In genomic region chr2:166012145-166012544, GRCm38 (mm10) we compare ENCODE assay signal across 11 mouse cellular contexts. TPM values are rescaled to one million over a fixed set of nuclear protein-coding genes. Genes with fewer than 3 reads are reported as not detected.
A peak's percentile ranks its signal among the peaks of the same experiment; 100 is the strongest.
DNase-seq lines count a peak whose midpoint lies in the region; ATAC-seq and TF ChIP-seq lines count a peak whose summit lies in the region.
"Had no signal": no experiment of that assay in that cellular context is flagged by ENCODE, and none has a peak within 500 bp of the region (broad histone marks: within the 10 kb centered on the region; RNA-seq: fewer than 3 reads in every experiment).

No protein-coding gene starts in this region.

- no peak overlapping the region for H3K4me2 ChIP-seq in intestine, embryonic 14.5 days (ENCODE audit: low read length)
- no peak overlapping the region for H3K4me2 ChIP-seq in intestine, embryonic 15.5 days (replicated peaks)
- H3K4me2 ChIP-seq: embryonic facial prominence, embryonic 15.5 days had no signal

- DNase-seq in intestine, embryonic 14.5 days (ENCODE audit: low spot score): no peak
- peak; percentile 39 for DNase-seq in c-Kit-positive CD71-positive TER-119-positive erythroid progenitor cells, embryonic 14.5 days (ENCODE audit: low spot score)
- DNase-seq in testis, postnatal 14 days (ENCODE audit: low spot score): no peak
- no peak for DNase-seq in layer of hippocampus, postnatal 25 days (ENCODE audit: extremely low spot score in 1 of 2, low spot score in 1 of 2)
- DNase-seq in cerebellum, adult 18-20 months: no peak
- DNase-seq: lung, adult 2 months had no signal

- H3K27me3 ChIP-seq in intestine, embryonic 14.5 days (replicated peaks; ENCODE audit: control insufficient read depth, insufficient read depth, low read length): no peaks in the 10 kb centered on the region
- no peaks in the 10 kb centered on the region for H3K27me3 ChIP-seq in intestine, embryonic 15.5 days (replicated peaks)
- H3K27me3 ChIP-seq in E14TG2a.4 (ENCODE audit: insufficient read depth, low read length): no peaks in the 10 kb centered on the region
- H3K27me3 ChIP-seq in megakaryocyte, embryonic 14.5 days (replicated peaks): no peaks in the 10 kb centered on the region
- H3K27me3 ChIP-seq: embryonic facial prominence, embryonic 15.5 days; Patski had no signal

- H3K9me3 ChIP-seq in intestine, embryonic 14.5 days (ENCODE audit: control insufficient read depth, low read length): no peaks in the 10 kb centered on the region
- no peaks in the 10 kb centered on the region for H3K9me3 ChIP-seq in intestine, embryonic 15.5 days
- H3K9me3 ChIP-seq in E14TG2a.4 (ENCODE audit: low read length): no peaks in the 10 kb centered on the region
- H3K9me3 ChIP-seq in megakaryocyte, embryonic 14.5 days: no peaks in the 10 kb centered on the region
- H3K9me3 ChIP-seq: embryonic facial prominence, embryonic 15.5 days had no signal

- no peak for TF ChIP-seq CTCF in E14TG2a.4 (conservative IDR thresholded peaks at IDR 0.05; ENCODE audit: low read length)

- H3K4me3 ChIP-seq in intestine, embryonic 14.5 days (ENCODE audit: low read depth, low read length): no peak overlapping the region
- no peak overlapping the region for H3K4me3 ChIP-seq in intestine, embryonic 15.5 days (replicated peaks)
- peak overlapping the region; percentile 48 for H3K4me3 ChIP-seq in E14TG2a.4 (replicated peaks; ENCODE audit: low read length)
- H3K4me3 ChIP-seq in megakaryocyte, embryonic 14.5 days (replicated peaks): peak overlapping the region; percentile 69
- H3K4me3 ChIP-seq: embryonic facial prominence, embryonic 15.5 days had no signal

- ATAC-seq in intestine, embryonic 14.5 days (replicated peaks; ENCODE audit: low FRiP score, low TSS enrichment, low read depth): no peak
- no peak for ATAC-seq in intestine, embryonic 15.5 days
- ATAC-seq: Patski had no signal

- no peaks in the 10 kb centered on the region for H3K36me3 ChIP-seq in intestine, embryonic 14.5 days (ENCODE audit: control insufficient read depth, insufficient read depth, low read length)
- H3K36me3 ChIP-seq in intestine, embryonic 15.5 days: no peaks in the 10 kb centered on the region
- peaks cover 21% of the 10 kb centered on the region for H3K36me3 ChIP-seq in E14TG2a.4 (ENCODE audit: insufficient read depth, low read length)
- H3K36me3 ChIP-seq in megakaryocyte, embryonic 14.5 days (replicated peaks; ENCODE audit: low read length): peaks cover 56% of the 10 kb centered on the region
- H3K36me3 ChIP-seq: embryonic facial prominence, embryonic 15.5 days had no signal

- WGBS in intestine, embryonic 14.5 days: 68% methylated on average over 2 of the region's 2 CpGs
- 60% methylated on average over 2 of the region's 2 CpGs for WGBS in intestine, embryonic 15.5 days

- no peak overlapping the region for H3K9ac ChIP-seq in intestine, embryonic 14.5 days (ENCODE audit: low read length)
- H3K9ac ChIP-seq in intestine, embryonic 15.5 days: no peak overlapping the region
- H3K9ac ChIP-seq: embryonic facial prominence, embryonic 15.5 days had no signal

- H3K4me1 ChIP-seq in intestine, embryonic 14.5 days (replicated peaks; ENCODE audit: control insufficient read depth, insufficient read depth, low read length): peaks cover 31% of the 10 kb centered on the region
- H3K4me1 ChIP-seq in intestine, embryonic 15.5 days (replicated peaks): peaks cover 28% of the 10 kb centered on the region
- peaks cover 89% of the 10 kb centered on the region for H3K4me1 ChIP-seq in E14TG2a.4 (replicated peaks; ENCODE audit: low read depth, low read length)
- H3K4me1 ChIP-seq in megakaryocyte, embryonic 14.5 days: peaks cover 90% of the 10 kb centered on the region

- H3K27ac ChIP-seq in intestine, embryonic 14.5 days (ENCODE audit: low read depth): 0 out of 2 replicates have a peak overlapping the region, but pooled peaks have one; percentile 0
- H3K27ac ChIP-seq in intestine, embryonic 15.5 days: no peak overlapping the region

RNA-seq across cellular contexts. Expression of gene Ncoa3, which starts 19.7 kb away (rescaled TPM):
- 15.9 and 19.2 TPM in 2 replicates for polyA plus RNA-seq in intestine, embryonic 14.5 days (2014; fragmentation: Nextera tagmentation; extraction: Ambion mirVana)
- 10.8 TPM in 2 replicates for polyA plus RNA-seq in intestine, embryonic 15.5 days (2015; fragmentation: Nextera tagmentation; extraction: Ambion mirVana)
- 22.7 and 35.4 TPM in 2 replicates for polyA plus RNA-seq in megakaryocyte, embryonic 14.5 days (2012; ENCODE audit: insufficient read depth, low replicate concordance)
- total RNA-seq in layer of hippocampus, postnatal 25 days (2021): 10 to 100 TPM; 29.7 to 34.3 TPM

Comparison
In these comparisons a context has a peak if more than half of its experiments do, and no peak if none do; other contexts are left out.
1. H3K4me3 ChIP-seq: peak in E14TG2a.4 (single experiment) and megakaryocyte, embryonic 14.5 days (single experiment); none in intestine, embryonic 14.5 days (single experiment) and intestine, embryonic 15.5 days (single experiment).